Mouse (Mus musculus) heart, embryonic 11.5 days (tissue): ENCODE measurements at regions not wholly inside any gene's neighbourhood (a gene's known extent, or its start where the extent isn't known, plus 50 kb on each side); places are given as distances from the start of the nearest gene placed in this dataset.

Experiments used
- ATAC-seq: fragments of 200-750 bp; cut with Nextera tagmentation; replicated peaks from 2 replicates; pipeline ENCODE4 v1.8.0; 2017; ENCODE audit warnings: moderate library complexity; ENCODE audit not compliant: insufficient number of reproducible peaks, low FRiP score, low TSS enrichment
- H3K27ac ChIP-seq: fragments of 300-500 bp; sonication (generic); 2 replicates; pipeline ENCODE4 v1.5.1; 2014; ENCODE audit warnings: mild to moderate bottlenecking, low read depth, low read length
- H3K27me3 ChIP-seq: fragments of 300-500 bp; sonication (generic); 2 replicates; pipeline ENCODE4 v1.6.1; 2014; ENCODE audit warnings: mild to moderate bottlenecking, low read length, mixed read lengths; ENCODE audit not compliant: control insufficient read depth, insufficient read depth
- H3K36me3 ChIP-seq: fragments of 300-500 bp; sonication (generic); 2 replicates; pipeline ENCODE4 v1.6.1; 2014; ENCODE audit warnings: mild to moderate bottlenecking, low read length, moderate library complexity, mixed read lengths; ENCODE audit not compliant: control insufficient read depth, insufficient read depth
- H3K4me1 ChIP-seq: fragments of 300-500 bp; sonication (generic); 2 replicates; pipeline ENCODE4 v1.6.1; 2014; ENCODE audit warnings: low read length; ENCODE audit not compliant: control insufficient read depth, insufficient read depth
- H3K4me2 ChIP-seq: fragments of 300-500 bp; sonication (generic); 2 replicates; pipeline ENCODE4 v1.6.1; 2014; ENCODE audit warnings: mild to moderate bottlenecking, moderate library complexity
- H3K4me3 ChIP-seq: fragments of 300-500 bp; sonication (generic); 2 replicates; pipeline ENCODE4 v1.5.1; 2014; ENCODE audit warnings: low read depth, low read length
- H3K9ac ChIP-seq: fragments of 300-500 bp; sonication (generic); 2 replicates; pipeline ENCODE4 v1.6.1; 2014; ENCODE audit warnings: mild to moderate bottlenecking, low read depth, low read length, moderate library complexity
- H3K9me3 ChIP-seq: fragments of 300-500 bp; sonication (generic); replicated peaks from 2 replicates; pipeline ENCODE4 v1.6.1; 2016; ENCODE audit warnings: low read length; ENCODE audit not compliant: control insufficient read depth
- WGBS: fragments of 180-500 bp; shearing (Covaris S2); extraction: QIAGEN DNeasy Blood & Tissue Kit; methylation state at CpG from one replicate; pipeline ENCODE4 v1.1.7; 2014; ENCODE audit not compliant: insufficient replicate concordance; 5-methylcytosine and 5-hydroxymethylcytosine counted together

DNA sequence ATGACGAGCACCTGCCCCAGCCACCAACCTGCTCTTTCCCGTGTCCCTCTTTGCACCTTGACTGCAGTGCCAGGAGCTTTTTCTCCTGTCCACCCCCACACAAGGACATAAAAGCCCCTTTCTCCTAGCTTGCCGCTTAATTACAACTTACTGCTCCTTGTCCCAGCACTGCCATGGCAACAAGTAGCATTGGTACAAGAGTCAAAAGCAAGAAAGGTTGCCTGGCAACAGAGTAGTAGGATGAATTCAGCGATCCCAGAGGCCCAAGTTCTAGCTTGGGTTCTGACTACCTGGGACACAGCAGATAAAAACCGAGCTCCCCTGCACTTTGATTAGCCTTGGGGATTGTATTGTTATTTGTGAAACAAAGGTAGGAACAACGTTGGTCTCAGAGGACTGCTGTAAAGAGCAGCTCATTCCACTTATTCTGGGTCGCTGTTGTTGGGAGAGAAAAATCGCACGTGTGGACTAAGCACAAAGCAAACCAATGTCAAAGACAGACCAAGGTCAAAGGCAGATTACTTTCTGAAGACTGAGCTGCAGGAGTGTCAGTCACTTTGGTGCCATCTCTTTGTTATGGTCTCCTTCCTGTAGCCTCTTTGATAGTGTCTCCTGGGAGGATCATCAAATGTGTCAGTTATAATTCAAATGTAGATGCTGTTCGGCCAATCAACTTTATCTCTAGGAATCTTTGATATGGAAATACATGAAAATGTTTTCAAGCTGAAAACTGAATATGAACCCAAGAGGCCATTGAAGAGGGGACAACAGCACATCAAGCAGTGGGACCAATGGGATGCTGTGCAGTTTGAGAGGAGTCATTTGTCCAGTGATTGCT lies 65.2 kb upstream of the Arntl start:
- Histone ChIP-seq H3K9me3 (no peaks in the 10 kb centered on the region), H3K4me2 (no peak overlapping the region), H3K27me3 (no peaks in the 10 kb centered on the region), H3K36me3 (no peaks in the 10 kb centered on the region), H3K9ac (no peak overlapping the region), H3K4me1 (no peaks in the 10 kb centered on the region), H3K4me3 (no peak overlapping the region), H3K27ac (no peak overlapping the region)
- no peak for ATAC-seq
- WGBS: 59% methylated on average over 10 of the region's 10 CpGs

- Histone ChIP-seq H3K9me3 (no peaks in the 10 kb centered on the region), H3K36me3 (no peaks in the 10 kb centered on the region), H3K27ac (no peak overlapping the region), H3K4me1 (no peaks in the 10 kb centered on the region), H3K9ac (no peak overlapping the region), H3K27me3 (no peaks in the 10 kb centered on the region), H3K4me3 (no peak overlapping the region), H3K4me2 (no peak overlapping the region)
- 8% methylated on average over 7 of the region's 7 CpGs for WGBS
- no peak for ATAC-seq
These were observed 63.7 kb upstream of the Arntl start for GRCm38 (mm10) chr7:113143552-113143951.

DNA sequence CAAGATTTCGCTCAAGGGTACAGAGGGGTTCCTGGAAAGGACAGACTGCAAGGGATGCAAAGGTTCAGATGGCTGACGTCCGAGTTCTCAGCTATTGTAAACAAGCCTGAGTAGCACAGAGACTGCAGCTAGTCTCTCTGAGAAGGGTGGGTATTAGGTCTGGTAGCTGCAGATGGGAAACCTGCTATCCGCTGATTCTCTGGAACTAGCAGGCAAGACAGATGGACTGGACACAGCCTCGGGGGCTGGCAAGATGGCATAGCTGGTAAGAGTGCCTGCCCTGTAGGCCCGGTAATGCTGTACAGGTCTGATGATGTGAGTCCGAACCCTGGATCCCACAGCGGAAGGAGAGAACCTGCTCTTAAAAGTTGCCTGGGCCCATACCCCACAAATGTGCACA lies 62.2 kb upstream of the Arntl start:
- Histone ChIP-seq H3K36me3 (no peaks in the 10 kb centered on the region), H3K4me1 (no peaks in the 10 kb centered on the region; the same call in 1 of the 2 replicates), H3K27me3 (no peaks in the 10 kb centered on the region), H3K9me3 (no peaks in the 10 kb centered on the region), H3K27ac (no peak overlapping the region), H3K9ac (no peak overlapping the region), H3K4me2 (no peak overlapping the region), H3K4me3 (no peak overlapping the region)
- ATAC-seq: no peak
- 81% methylated on average over 8 of the region's 8 CpGs for WGBS

- Histone ChIP-seq H3K9me3 (no peaks in the 10 kb centered on the region), H3K4me3 (no peak overlapping the region), H3K4me1 (peaks cover 8% of the 10 kb centered on the region), H3K4me2 (no peak overlapping the region), H3K36me3 (no peaks in the 10 kb centered on the region), H3K9ac (no peak overlapping the region), H3K27ac (no peak overlapping the region), H3K27me3 (no peaks in the 10 kb centered on the region)
- 57% methylated on average over 2 of the region's 2 CpGs for WGBS
- ATAC-seq: no peak
These were observed 61.2 kb upstream of the Arntl start for GRCm38 (mm10) chr7:113146108-113146507.

DNA sequence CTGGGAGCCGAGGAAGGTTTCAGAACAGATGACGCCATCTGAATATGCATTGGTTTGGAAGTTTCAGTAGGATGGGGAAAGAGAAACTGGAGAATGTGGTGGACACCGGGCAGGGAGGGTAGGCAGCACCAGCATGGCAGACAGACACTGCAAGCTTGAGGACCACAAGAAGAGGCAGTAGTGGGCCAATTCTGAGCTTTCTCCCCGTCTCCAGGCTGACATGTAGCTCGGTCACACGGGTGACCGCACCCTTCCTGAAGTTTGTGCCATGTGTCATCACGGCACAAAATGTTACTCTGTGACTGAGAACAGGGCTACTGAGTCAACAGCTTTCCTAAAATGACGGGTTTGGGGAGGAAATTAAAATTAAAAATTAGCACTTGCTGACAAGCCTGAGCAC lies 60.7 kb upstream of the Arntl start:
- Histone ChIP-seq H3K27me3 (no peaks in the 10 kb centered on the region), H3K9ac (no peak overlapping the region), H3K36me3 (no peaks in the 10 kb centered on the region), H3K9me3 (no peaks in the 10 kb centered on the region), H3K4me1 (peaks cover 12% of the 10 kb centered on the region), H3K4me2 (no peak overlapping the region), H3K27ac (no peak overlapping the region), H3K4me3 (no peak overlapping the region)
- 85% methylated on average over 9 of the region's 9 CpGs for WGBS
- ATAC-seq: no peak

- WGBS: 40% methylated on average over 16 of the region's 16 CpGs
- no peak overlapping the region for H3K9ac ChIP-seq
- H3K4me1 ChIP-seq: peaks cover 15% of the 10 kb centered on the region
- no peaks in the 10 kb centered on the region for H3K9me3 ChIP-seq
- ATAC-seq: no peak
- H3K36me3 ChIP-seq: no peaks in the 10 kb centered on the region
- no peak overlapping the region for H3K4me2 ChIP-seq
- H3K4me3 ChIP-seq: no peak overlapping the region
- no peaks in the 10 kb centered on the region for H3K27me3 ChIP-seq
- H3K27ac ChIP-seq: peak overlapping the region; percentile 15; the same call in 1 of the 2 replicates
These were observed 59.6 kb upstream of the Arntl start for GRCm38 (mm10) chr7:113147391-113148332.

DNA sequence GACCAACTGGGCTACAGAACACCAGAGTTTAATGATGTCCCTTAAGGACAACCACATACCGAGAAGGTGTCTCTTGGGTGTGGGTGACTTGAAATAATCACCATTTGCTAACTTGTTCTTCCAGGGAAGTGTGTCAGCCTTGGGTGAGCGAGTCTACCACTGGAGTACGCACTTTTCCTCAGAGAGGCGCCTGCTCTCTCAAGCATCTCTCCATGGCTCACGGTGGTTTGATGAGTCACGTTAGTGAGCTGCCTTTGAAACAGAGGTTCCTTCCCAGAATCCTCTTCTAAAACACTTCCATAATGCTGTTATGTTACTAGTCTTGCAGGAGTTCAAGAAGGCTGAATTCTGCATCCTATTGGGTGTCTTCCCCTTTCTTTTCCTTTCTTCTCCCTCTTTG lies 58.6 kb upstream of the Arntl start:
- ATAC-seq: no peak
- Histone ChIP-seq H3K27ac (no peak overlapping the region), H3K4me1 (peaks cover 15% of the 10 kb centered on the region), H3K9me3 (no peaks in the 10 kb centered on the region), H3K27me3 (no peaks in the 10 kb centered on the region), H3K4me3 (no peak overlapping the region), H3K36me3 (no peaks in the 10 kb centered on the region), H3K4me2 (no peak overlapping the region), H3K9ac (no peak overlapping the region)
- 79% methylated on average over 6 of the region's 6 CpGs for WGBS

DNA sequence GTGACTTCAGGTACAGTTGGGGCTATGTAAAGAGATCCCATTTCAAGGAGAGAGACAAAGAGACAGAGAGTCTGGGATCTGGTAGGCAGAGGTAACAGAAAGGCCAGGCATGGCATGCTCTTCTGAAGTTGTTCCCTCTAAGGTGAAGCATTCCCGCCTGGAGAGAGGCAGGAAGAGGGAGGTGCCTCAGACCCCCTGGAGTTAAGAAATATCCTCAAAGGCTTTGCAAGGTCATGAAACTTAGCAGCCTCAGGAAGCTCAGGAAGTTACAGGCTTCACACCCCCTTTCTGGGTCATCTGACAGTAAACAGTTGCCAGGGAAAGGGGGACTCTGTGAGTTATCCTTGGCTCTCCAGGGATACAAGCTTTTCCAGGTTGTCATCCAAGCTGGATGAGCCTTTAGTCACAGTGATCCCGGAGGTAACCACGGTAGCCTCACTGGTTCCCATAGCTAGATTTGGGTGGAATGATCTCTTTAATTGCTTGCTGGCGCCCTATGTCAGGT lies 57.2 kb upstream of the Arntl start:
- no peak overlapping the region for H3K4me3 ChIP-seq
- peaks cover 15% of the 10 kb centered on the region for H3K4me1 ChIP-seq
- no peak for ATAC-seq
- WGBS: 67% methylated on average over 4 of the region's 4 CpGs
- H3K27me3 ChIP-seq: no peaks in the 10 kb centered on the region
- H3K36me3 ChIP-seq: no peaks in the 10 kb centered on the region
- no peaks in the 10 kb centered on the region for H3K9me3 ChIP-seq
- H3K27ac ChIP-seq: peak overlapping the region; percentile 64; the same call in 1 of the 2 replicates
- no peak overlapping the region for H3K9ac ChIP-seq
- no peak overlapping the region for H3K4me2 ChIP-seq
